Mouse (Mus musculus): Measurements from ENCODE around the gene Hdc. TPM values are rescaled to one million over a fixed set of nuclear protein-coding genes. Genes with fewer than 3 reads are reported as not detected.

Hdc gene
- polyA plus RNA-seq (2016; fragmentation: Nextera tagmentation; extraction: Ambion mirVana), result 0.50 and 0.56 TPM in 2 replicates

- H3K27ac ChIP-seq, result no peak within 1 kb of the TSS
These were observed at the start of gene Hdc for GRCm38 (mm10) chr2:126619249-126619704. Gene Hdc, minus strand, starts transcription at chr2:126619299.

GRCm38 (mm10) chr2:126668621-126669252 is 49.6 kb upstream of the Hdc start:
- ATAC-seq (ENCODE audit: low FRiP score, low read depth), result no peak
- no peak overlapping the region for H3K27ac ChIP-seq
- H3K36me3 ChIP-seq, result no peaks in the 10 kb centered on the region
- peaks cover 14% of the 10 kb centered on the region for H3K4me1 ChIP-seq
- H3K9me3 ChIP-seq, result no peaks in the 10 kb centered on the region
- H3K4me3 ChIP-seq, result no peak overlapping the region
- H3K9ac ChIP-seq, result no peak overlapping the region
- WGBS, result 96% methylated on average over 5 of the region's 5 CpGs
- H3K4me2 ChIP-seq (replicated peaks), result no peak overlapping the region
- H3K27me3 ChIP-seq (replicated peaks), result no peaks in the 10 kb centered on the region

More at GRCm38 (mm10) chr2:126619249-126619704, at the start of gene Hdc:
- Histone ChIP-seq H3K4me2 (replicated peaks) (no peak within 1 kb of the TSS), H3K36me3 (no peaks in the 10 kb centered on the region), H3K27me3 (replicated peaks) (no peaks in the 10 kb centered on the region; the same call in 1 of the 2 replicates), H3K4me3 (no peak within 1 kb of the TSS), H3K9ac (no peak within 1 kb of the TSS), H3K9me3 (no peaks in the 10 kb centered on the region), H3K4me1 (no peaks in the 10 kb centered on the region)
- ATAC-seq (ENCODE audit: low FRiP score, low read depth), result no peak
- WGBS, result 86% methylated on average over 14 of the region's 14 CpGs

GRCm38 (mm10) chr2:126665984-126666383 is 46.9 kb upstream of the Hdc start:
- ATAC-seq (ENCODE audit: low FRiP score, low read depth), result no peak
- H3K27me3 ChIP-seq (replicated peaks), result no peaks in the 10 kb centered on the region
- no peak overlapping the region for H3K4me3 ChIP-seq
- H3K9me3 ChIP-seq, result no peaks in the 10 kb centered on the region
- H3K27ac ChIP-seq, result no peak overlapping the region
- H3K36me3 ChIP-seq, result no peaks in the 10 kb centered on the region
- no peak overlapping the region for H3K9ac ChIP-seq
- WGBS, result 94% methylated on average over 3 of the region's 3 CpGs
- no peaks in the 10 kb centered on the region for H3K4me1 ChIP-seq
- H3K4me2 ChIP-seq (replicated peaks), result no peak overlapping the region

GRCm38 (mm10) chr2:126663481-126663880 is 44.4 kb upstream of the Hdc start:
- 66% methylated on average over 4 of the region's 4 CpGs for WGBS
- no peak overlapping the region for H3K4me2 ChIP-seq (replicated peaks)
- H3K4me3 ChIP-seq, result no peak overlapping the region
- H3K9me3 ChIP-seq, result no peaks in the 10 kb centered on the region
- H3K27ac ChIP-seq, result no peak overlapping the region
- no peaks in the 10 kb centered on the region for H3K4me1 ChIP-seq
- no peaks in the 10 kb centered on the region for H3K27me3 ChIP-seq (replicated peaks)
- H3K9ac ChIP-seq, result no peak overlapping the region
- ATAC-seq (ENCODE audit: low FRiP score, low read depth), result no peak
- no peaks in the 10 kb centered on the region for H3K36me3 ChIP-seq

- no peaks in the 10 kb centered on the region for H3K27me3 ChIP-seq (replicated peaks)
- no peaks in the 10 kb centered on the region for H3K9me3 ChIP-seq
- H3K9ac ChIP-seq, result no peak overlapping the region
- no peak for ATAC-seq (ENCODE audit: low FRiP score, low read depth)
- H3K27ac ChIP-seq, result no peak overlapping the region
- H3K4me2 ChIP-seq (replicated peaks), result no peak overlapping the region
- H3K4me3 ChIP-seq, result no peak overlapping the region
- H3K36me3 ChIP-seq, result peaks cover 26% of the 10 kb centered on the region
- 88% methylated on average over 4 of the region's 4 CpGs for WGBS
- no peaks in the 10 kb centered on the region for H3K4me1 ChIP-seq
These were observed 33.8 kb upstream of the Hdc start for GRCm38 (mm10) chr2:126652929-126653328.

- no peak for ATAC-seq (ENCODE audit: low FRiP score, low read depth)
- H3K27ac ChIP-seq, result no peak overlapping the region
- no peak overlapping the region for H3K9ac ChIP-seq
- H3K4me2 ChIP-seq (replicated peaks), result no peak overlapping the region
- no peak overlapping the region for H3K4me3 ChIP-seq
- peaks cover 55% of the 10 kb centered on the region for H3K36me3 ChIP-seq
- no peaks in the 10 kb centered on the region for H3K27me3 ChIP-seq (replicated peaks)
- 92% methylated on average over 3 of the region's 3 CpGs for WGBS
- H3K9me3 ChIP-seq, result no peaks in the 10 kb centered on the region
- no peaks in the 10 kb centered on the region for H3K4me1 ChIP-seq
These were observed 28.7 kb upstream of the Hdc start for GRCm38 (mm10) chr2:126647762-126648161.

- Histone ChIP-seq H3K36me3 (peaks cover 54% of the 10 kb centered on the region), H3K4me3 (no peak overlapping the region), H3K27me3 (replicated peaks) (no peaks in the 10 kb centered on the region), H3K9me3 (no peaks in the 10 kb centered on the region), H3K27ac (no peak overlapping the region), H3K4me2 (replicated peaks) (no peak overlapping the region), H3K4me1 (no peaks in the 10 kb centered on the region), H3K9ac (no peak overlapping the region)
- ATAC-seq (ENCODE audit: low FRiP score, low read depth), result no peak
- WGBS, result 95% methylated on average over 5 of the region's 5 CpGs
These were observed 27.4 kb upstream of the Hdc start for GRCm38 (mm10) chr2:126646461-126646860.

GRCm38 (mm10) chr2:126644768-126645167 is 25.7 kb upstream of the Hdc start:
- Histone ChIP-seq H3K4me1 (no peaks in the 10 kb centered on the region), H3K4me3 (no peak overlapping the region), H3K4me2 (replicated peaks) (no peak overlapping the region), H3K36me3 (peaks cover 61% of the 10 kb centered on the region), H3K27me3 (replicated peaks) (no peaks in the 10 kb centered on the region), H3K9ac (no peak overlapping the region), H3K9me3 (no peaks in the 10 kb centered on the region), H3K27ac (no peak overlapping the region)
- 94% methylated on average over 1 of the region's 1 CpGs for WGBS
- ATAC-seq (ENCODE audit: low FRiP score, low read depth), result no peak

- no peak for ATAC-seq (ENCODE audit: low FRiP score, low read depth)
- WGBS, result 86% methylated on average over 2 of the region's 2 CpGs
These were observed 21.2 kb upstream of the Hdc start for GRCm38 (mm10) chr2:126640298-126640697.

GRCm38 (mm10) chr2:126635939-126636823 is 17.1 kb upstream of the Hdc start:
- Histone ChIP-seq H3K27me3 (replicated peaks) (no peaks in the 10 kb centered on the region), H3K9me3 (no peaks in the 10 kb centered on the region), H3K4me2 (replicated peaks) (no peak overlapping the region), H3K4me1 (no peaks in the 10 kb centered on the region), H3K36me3 (peaks cover 46% of the 10 kb centered on the region), H3K4me3 (no peak overlapping the region), H3K9ac (no peak overlapping the region), H3K27ac (no peak overlapping the region)
- 85% methylated on average over 12 of the region's 12 CpGs for WGBS
- no peak for ATAC-seq (ENCODE audit: low FRiP score, low read depth)

More at GRCm38 (mm10) chr2:126640298-126640697, 21.2 kb upstream of the Hdc start:
- no peak overlapping the region for H3K9ac ChIP-seq
- no peak overlapping the region for H3K4me2 ChIP-seq (replicated peaks)
- no peaks in the 10 kb centered on the region for H3K27me3 ChIP-seq (replicated peaks)
- no peaks in the 10 kb centered on the region for H3K9me3 ChIP-seq
- H3K27ac ChIP-seq, result no peak overlapping the region
- H3K36me3 ChIP-seq, result peaks cover 52% of the 10 kb centered on the region
- no peaks in the 10 kb centered on the region for H3K4me1 ChIP-seq
- H3K4me3 ChIP-seq, result no peak overlapping the region

GRCm38 (mm10) chr2:126633165-126633564 is 14.1 kb upstream of the Hdc start:
- no peaks in the 10 kb centered on the region for H3K9me3 ChIP-seq
- H3K4me1 ChIP-seq, result no peaks in the 10 kb centered on the region
- H3K9ac ChIP-seq, result no peak overlapping the region
- no peak overlapping the region for H3K27ac ChIP-seq
- no peaks in the 10 kb centered on the region for H3K27me3 ChIP-seq (replicated peaks)
- no peak for ATAC-seq (ENCODE audit: low FRiP score, low read depth)
- 92% methylated on average over 2 of the region's 2 CpGs for WGBS
- H3K4me3 ChIP-seq, result no peak overlapping the region
- H3K4me2 ChIP-seq (replicated peaks), result no peak overlapping the region
- peaks cover 40% of the 10 kb centered on the region for H3K36me3 ChIP-seq

- H3K36me3 ChIP-seq, result peaks cover 23% of the 10 kb centered on the region
- H3K4me3 ChIP-seq, result no peak overlapping the region
- no peak overlapping the region for H3K4me2 ChIP-seq (replicated peaks)
- no peaks in the 10 kb centered on the region for H3K4me1 ChIP-seq
- H3K27me3 ChIP-seq (replicated peaks), result no peaks in the 10 kb centered on the region
- H3K9me3 ChIP-seq, result no peaks in the 10 kb centered on the region
- no peak overlapping the region for H3K27ac ChIP-seq
- no peak overlapping the region for H3K9ac ChIP-seq
- 91% methylated on average over 9 of the region's 9 CpGs for whole genome bisulfite sequencing
- no peak for ATAC-seq (ENCODE audit: low FRiP score, low read depth)
These were observed 9.4 kb upstream of the Hdc start for GRCm38 (mm10) chr2:126628455-126628995.

Data from neural tube, embryonic 12.5 days (tissue).